Mouse (Mus musculus): ENCODE data around the gene Mpdu1. TPM values are rescaled to one million over a fixed set of nuclear protein-coding genes. Genes with fewer than 3 reads are reported as not detected.
A peak's percentile ranks its signal among the peaks of the same experiment; 100 is the strongest.

The Mpdu1 gene
- total RNA-seq, 1 experiment from 2014 or later: 56.3 TPM

GRCm38 (mm10) chr11:69670786-69671725 lies 8.6 kb upstream of the Mpdu1 start:
- peak; percentile 66 for ATAC-seq (replicated peaks; ENCODE audit: insufficient number of reproducible peaks, low FRiP score, low TSS enrichment, poor library complexity, severe bottlenecking)

- ATAC-seq (replicated peaks; ENCODE audit: insufficient number of reproducible peaks, low FRiP score, low TSS enrichment, poor library complexity, severe bottlenecking): no peak
Measured at GRCm38 (mm10) chr11:69666665-69667005, 4.2 kb upstream of the Mpdu1 start.

- ATAC-seq (replicated peaks; ENCODE audit: insufficient number of reproducible peaks, low FRiP score, low TSS enrichment, poor library complexity, severe bottlenecking): peak; percentile 75
Measured at GRCm38 (mm10) chr11:69665961-69666664, 3.7 kb upstream of the Mpdu1 start, which contains the start of gene Cd68. Gene Cd68, minus strand, starts transcription at chr11:69666153.

GRCm38 (mm10) chr11:69665457-69665960 lies 3.1 kb upstream of the Mpdu1 start:
- ATAC-seq (replicated peaks; ENCODE audit: insufficient number of reproducible peaks, low FRiP score, low TSS enrichment, poor library complexity, severe bottlenecking): no peak

- no peak for ATAC-seq (replicated peaks; ENCODE audit: insufficient number of reproducible peaks, low FRiP score, low TSS enrichment, poor library complexity, severe bottlenecking)
Measured at GRCm38 (mm10) chr11:69664841-69665240, 2.4 kb upstream of the Mpdu1 start.

- ATAC-seq (replicated peaks; ENCODE audit: insufficient number of reproducible peaks, low FRiP score, low TSS enrichment, poor library complexity, severe bottlenecking): no peak
Measured at GRCm38 (mm10) chr11:69663795-69664194, 1.4 kb upstream of the Mpdu1 start.

- ATAC-seq (replicated peaks; ENCODE audit: insufficient number of reproducible peaks, low FRiP score, low TSS enrichment, poor library complexity, severe bottlenecking): no peak
Measured at GRCm38 (mm10) chr11:69662967-69663671, 677 bp upstream of the Mpdu1 start.

GRCm38 (mm10) chr11:69661221-69661881 lies 1.1 kb downstream of the Mpdu1 start:
- ATAC-seq (replicated peaks; ENCODE audit: insufficient number of reproducible peaks, low FRiP score, low TSS enrichment, poor library complexity, severe bottlenecking): no peak

- ATAC-seq (replicated peaks; ENCODE audit: insufficient number of reproducible peaks, low FRiP score, low TSS enrichment, poor library complexity, severe bottlenecking): no peak
Measured at GRCm38 (mm10) chr11:69657462-69657881, 5.0 kb downstream of the Mpdu1 start.

- no peak for ATAC-seq (replicated peaks; ENCODE audit: insufficient number of reproducible peaks, low FRiP score, low TSS enrichment, poor library complexity, severe bottlenecking)
Measured at GRCm38 (mm10) chr11:69656617-69657461, 5.6 kb downstream of the Mpdu1 start.

GRCm38 (mm10) chr11:69656065-69656455 lies 6.4 kb downstream of the Mpdu1 start:
- ATAC-seq (replicated peaks; ENCODE audit: insufficient number of reproducible peaks, low FRiP score, low TSS enrichment, poor library complexity, severe bottlenecking): no peak

- peak; percentile 30; the same call in 1 of the 2 replicates for ATAC-seq (replicated peaks; ENCODE audit: insufficient number of reproducible peaks, low FRiP score, low TSS enrichment, poor library complexity, severe bottlenecking)
Measured at GRCm38 (mm10) chr11:69655264-69656064, 7.0 kb downstream of the Mpdu1 start, which contains the start of gene Sox15. Gene Sox15, plus strand, starts transcription at chr11:69655314.

- ATAC-seq (replicated peaks; ENCODE audit: insufficient number of reproducible peaks, low FRiP score, low TSS enrichment, poor library complexity, severe bottlenecking): no peak
Measured at GRCm38 (mm10) chr11:69654760-69655159, 7.7 kb downstream of the Mpdu1 start.

GRCm38 (mm10) chr11:69653399-69653798 lies 9.0 kb downstream of the Mpdu1 start:
- no peak for ATAC-seq (replicated peaks; ENCODE audit: insufficient number of reproducible peaks, low FRiP score, low TSS enrichment, poor library complexity, severe bottlenecking)

- no peak for ATAC-seq (replicated peaks; ENCODE audit: insufficient number of reproducible peaks, low FRiP score, low TSS enrichment, poor library complexity, severe bottlenecking)
Measured at GRCm38 (mm10) chr11:69645860-69646259, 16.6 kb downstream of the Mpdu1 start.

- no peak for ATAC-seq (replicated peaks; ENCODE audit: insufficient number of reproducible peaks, low FRiP score, low TSS enrichment, poor library complexity, severe bottlenecking)
Measured at GRCm38 (mm10) chr11:69635471-69635870, 27.0 kb downstream of the Mpdu1 start.

Data from monocyte, adult 5-6 weeks (primary cell).